Mouse (Mus musculus) G1E (cell line): ENCODE results near the gene Minos1. TPM values are rescaled to one million over a fixed set of nuclear protein-coding genes. Genes with fewer than 3 reads are reported as not detected.

Experiments used
- ATAC-seq: 2 replicates; pipeline ENCODE4 v1.8.0; 2016; ENCODE audit warnings: mild to moderate bottlenecking; ENCODE audit not compliant: insufficient number of reproducible peaks, poor library complexity, low FRiP score, severe bottlenecking; ENCODE audit errors: extremely low read depth
- DNase-seq: peaks from one replicate; pipeline ENCODE4 v3.0.0; 2012; ENCODE audit warnings: low spot score
- H3K27me3 ChIP-seq: 2 replicates; pipeline ENCODE4 v1.6.1; 2012; ENCODE audit warnings: mild to moderate bottlenecking, low read length, inconsistent platforms; ENCODE audit not compliant: insufficient read depth
- H3K36me3 ChIP-seq: replicated peaks from 2 replicates; pipeline ENCODE3; 2012; ENCODE audit warnings: mild to moderate bottlenecking, inconsistent platforms
- H3K4me1 ChIP-seq: 2 replicates; pipeline ENCODE4 v1.6.1; 2012; ENCODE audit warnings: low read depth, low read length, inconsistent platforms, mixed read lengths; ENCODE audit not compliant: insufficient read depth
- H3K4me3 ChIP-seq: 2 replicates; pipeline ENCODE4 v1.5.1; 2012; ENCODE audit warnings: low read depth, mild to moderate bottlenecking, inconsistent platforms, low read length, moderate library complexity, mixed read lengths
- H3K9me3 ChIP-seq: replicated peaks from 2 replicates; pipeline ENCODE4 v1.6.1; 2012; ENCODE audit warnings: inconsistent platforms
- CTCF ChIP-seq: IDR thresholded peaks from 2 replicates; pipeline ENCODE4 v1.5.1; 2012; ENCODE audit warnings: low read depth, low read length, inconsistent platforms, mixed read lengths
- GATA1 ChIP-seq: IDR thresholded peaks from 2 replicates; pipeline ENCODE4 v1.6.1; 2012; ENCODE audit warnings: borderline replicate concordance, low read length, inconsistent platforms, mixed read lengths
- GATA2 ChIP-seq: IDR thresholded peaks from 2 replicates; pipeline ENCODE4 v1.6.1; 2012; ENCODE audit warnings: low read depth, low read length, inconsistent platforms, borderline replicate concordance
- POLR2AphosphoS5 ChIP-seq: IDR thresholded peaks from 2 replicates; pipeline ENCODE4 v1.6.1; 2012; ENCODE audit warnings: low read depth, low read length, inconsistent platforms; ENCODE audit not compliant: insufficient replicate concordance
- TAL1 ChIP-seq: conservative IDR thresholded peaks from 2 replicates; pipeline ENCODE4 v1.6.1; 2012; ENCODE audit warnings: low read depth, low read length, inconsistent platforms, mixed read lengths
- polyA plus RNA-seq: library from polyadenylated mRNA; stranded (reverse); fragments of >175 nt; gene quantifications from 2 replicates; pipeline ENCODE4 v1.2.3, GENCODE M21; 2012
- total RNA-seq, 2 experiments: library from RNA; stranded (forward) in 1 of 2; stranded (reverse) in 1 of 2; fragments of 200-1000 nt in 1 of 2; fragments of >200 nt in 1 of 2; fragmentation: Nextera tagmentation in 1 of 2; gene quantifications; 2 replicates each; pipeline ENCODE4 v1.2.3; 2014 to 2017

Minos1 gene
- total and polyA plus RNA-seq, 3 experiments, result 12.8 to 342 (median 323) TPM

GRCm38 (mm10) chr4:139164082-139164481 lies 33.2 kb upstream of the Minos1 start:
- H3K4me3 ChIP-seq, result no peak overlapping the region
- DNase-seq, result no peak
- no peaks in the 10 kb centered on the region for H3K36me3 ChIP-seq
- no peak for ATAC-seq
- peaks cover 28% of the 10 kb centered on the region for H3K27me3 ChIP-seq
- H3K9me3 ChIP-seq, result no peaks in the 10 kb centered on the region
- H3K4me1 ChIP-seq, result peaks cover 3% of the 10 kb centered on the region; the same call in 1 of the 2 replicates
- TF ChIP-seq TAL1 (no peak), POLR2AphosphoS5 (no peak), GATA2 (no peak), GATA1 (no peak), CTCF (no peak)

GRCm38 (mm10) chr4:139161076-139161475 lies 30.2 kb upstream of the Minos1 start:
- TF ChIP-seq GATA2 (no peak), TAL1 (no peak), CTCF (no peak), POLR2AphosphoS5 (no peak), GATA1 (no peak)
- ATAC-seq, result no peak
- H3K27me3 ChIP-seq, result peaks cover 39% of the 10 kb centered on the region

GRCm38 (mm10) chr4:139158350-139158749 lies 27.4 kb upstream of the Minos1 start:
- H3K27me3 ChIP-seq, result peaks cover 42% of the 10 kb centered on the region
- no peak overlapping the region for H3K4me3 ChIP-seq
- DNase-seq (no peak), ATAC-seq (no peak)
- H3K9me3 ChIP-seq, result no peaks in the 10 kb centered on the region
- H3K4me1 ChIP-seq, result peaks cover 3% of the 10 kb centered on the region; the same call in 1 of the 2 replicates
- H3K36me3 ChIP-seq, result no peaks in the 10 kb centered on the region
- TF ChIP-seq GATA2, result no peak
- TF ChIP-seq CTCF, result no peak
- no peak for TF ChIP-seq GATA1
- no peak for TF ChIP-seq POLR2AphosphoS5
- TF ChIP-seq TAL1, result no peak

More at GRCm38 (mm10) chr4:139161076-139161475, 30.2 kb upstream of the Minos1 start:
- H3K4me1 ChIP-seq, result no peaks in the 10 kb centered on the region
- no peak overlapping the region for H3K4me3 ChIP-seq
- no peak for DNase-seq
- no peaks in the 10 kb centered on the region for H3K9me3 ChIP-seq
- H3K36me3 ChIP-seq, result no peaks in the 10 kb centered on the region

- no peaks in the 10 kb centered on the region for H3K9me3 ChIP-seq
- no peak for DNase-seq
- H3K4me3 ChIP-seq, result no peak overlapping the region
- TF ChIP-seq GATA1, result no peak
- no peak for TF ChIP-seq TAL1
- no peak for TF ChIP-seq GATA2
- TF ChIP-seq CTCF, result no peak
- no peak for TF ChIP-seq POLR2AphosphoS5
- no peaks in the 10 kb centered on the region for H3K36me3 ChIP-seq
- peaks cover 41% of the 10 kb centered on the region for H3K27me3 ChIP-seq
- ATAC-seq, result no peak
- H3K4me1 ChIP-seq, result peaks cover 3% of the 10 kb centered on the region; the same call in 1 of the 2 replicates
Measured at GRCm38 (mm10) chr4:139156538-139156937, 25.6 kb upstream of the Minos1 start.

GRCm38 (mm10) chr4:139154576-139155307 lies 23.8 kb upstream of the Minos1 start:
- TF ChIP-seq GATA2 (no peak), CTCF (no peak), TAL1 (no peak), GATA1 (no peak), POLR2AphosphoS5 (no peak)
- Histone ChIP-seq H3K36me3 (no peaks in the 10 kb centered on the region), H3K4me1 (peaks cover 6% of the 10 kb centered on the region; the same call in 1 of the 2 replicates), H3K4me3 (no peak overlapping the region), H3K9me3 (peaks cover 3% of the 10 kb centered on the region; the same call in 1 of the 2 replicates), H3K27me3 (peaks cover 39% of the 10 kb centered on the region)
- DNase-seq (no peak), ATAC-seq (no peak)

- Histone ChIP-seq H3K36me3 (no peaks in the 10 kb centered on the region), H3K4me1 (peaks cover 6% of the 10 kb centered on the region; the same call in 1 of the 2 replicates), H3K4me3 (no peak overlapping the region), H3K9me3 (peaks cover 3% of the 10 kb centered on the region; the same call in 1 of the 2 replicates), H3K27me3 (peaks cover 43% of the 10 kb centered on the region)
- no peak for TF ChIP-seq GATA2
- no peak for TF ChIP-seq GATA1
- no peak for TF ChIP-seq POLR2AphosphoS5
- no peak for TF ChIP-seq TAL1
- no peak for TF ChIP-seq CTCF
- ATAC-seq, result no peak
- DNase-seq, result no peak
Measured at GRCm38 (mm10) chr4:139151370-139151769, 20.5 kb upstream of the Minos1 start.
